Mouse (Mus musculus) WW6 (cell line): ENCODE measurements around the gene Gemin4.
"Not testable (repeated sequence)": the region's sequence is repeated elsewhere in the genome, so short reads cannot be mapped to it uniquely, and the experiment has no call there.

Experiments used
- DNase-seq: peaks from one replicate; pipeline ENCODE4 v3.0.0-alpha.2; 2013; ENCODE audit warnings: low read depth, low spot score

Gemin4 gene

GRCm38 (mm10) chr11:76216681-76217389 lies 629 bp downstream of the Gemin4 start:
- no peak for DNase-seq

GRCm38 (mm10) chr11:76216049-76216540 lies 1.4 kb downstream of the Gemin4 start:
- no peak for DNase-seq

GRCm38 (mm10) chr11:76215011-76215410 lies 2.5 kb downstream of the Gemin4 start:
- DNase-seq: no peak

- no peak for DNase-seq
Measured at GRCm38 (mm10) chr11:76213841-76214240, 3.6 kb downstream of the Gemin4 start.

- DNase-seq: not testable (repeated sequence)
Measured at GRCm38 (mm10) chr11:76211595-76211994, 5.9 kb downstream of the Gemin4 start.

- DNase-seq: no peak
Measured at GRCm38 (mm10) chr11:76210228-76210985, 7.1 kb downstream of the Gemin4 start.

GRCm38 (mm10) chr11:76206793-76207192 lies 10.7 kb downstream of the Gemin4 start:
- DNase-seq: no peak

- DNase-seq: no peak
Measured at GRCm38 (mm10) chr11:76201761-76202674, 15.4 kb downstream of the Gemin4 start.

GRCm38 (mm10) chr11:76196977-76197469 lies 20.4 kb downstream of the Gemin4 start:
- DNase-seq: no peak

GRCm38 (mm10) chr11:76196275-76196976 lies 21.0 kb downstream of the Gemin4 start:
- no peak for DNase-seq

- DNase-seq: no peak
Measured at GRCm38 (mm10) chr11:76186908-76187307, 30.6 kb downstream of the Gemin4 start.

GRCm38 (mm10) chr11:76183745-76184144 lies 33.7 kb downstream of the Gemin4 start:
- DNase-seq: no peak

GRCm38 (mm10) chr11:76180146-76180540 lies 37.3 kb downstream of the Gemin4 start:
- no peak for DNase-seq

GRCm38 (mm10) chr11:76179495-76180145 lies 37.8 kb downstream of the Gemin4 start, which contains the start of the genes Vps53 and Fam57a:
Gene Vps53, minus strand, starts transcription at chr11:76179647.
Gene Fam57a, plus strand, starts transcription at chr11:76179671.
- DNase-seq: no peak

- DNase-seq: peak; percentile 49
Measured at GRCm38 (mm10) chr11:76178726-76179494, 38.6 kb downstream of the Gemin4 start.

GRCm38 (mm10) chr11:76170207-76170606 lies 47.3 kb downstream of the Gemin4 start:
- DNase-seq: no peak

- DNase-seq: no peak
Measured at GRCm38 (mm10) chr11:76168976-76169375, 48.5 kb downstream of the Gemin4 start.

- peak; percentile 38 for DNase-seq
Measured at GRCm38 (mm10) chr11:76167079-76167765, 50.2 kb downstream of the Gemin4 start.

- no peak for DNase-seq
Measured at GRCm38 (mm10) chr11:76166657-76167056, 50.8 kb downstream of the Gemin4 start.
